Mouse (Mus musculus): ENCODE measurements at regions not wholly inside any gene's neighbourhood (a gene's known extent, or its start where the extent isn't known, plus 50 kb on each side); places are given as distances from the start of the nearest gene placed in this dataset.

DNA sequence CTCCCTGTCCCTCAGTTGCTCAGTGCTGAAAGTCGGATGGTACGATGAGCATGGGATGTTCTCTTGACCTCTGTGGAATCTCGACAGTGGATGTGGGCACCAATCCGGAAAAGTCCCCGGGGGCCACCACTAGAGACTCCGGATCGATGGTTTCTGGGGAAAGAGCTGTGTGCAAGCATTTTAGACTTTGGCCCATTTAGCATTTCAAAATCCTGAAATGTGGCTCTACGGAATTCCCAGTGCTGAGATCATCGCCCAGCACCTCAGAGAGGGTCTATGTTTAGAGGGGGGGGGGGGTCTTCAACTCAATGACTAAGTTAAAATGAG, 68.6 kb downstream of the Tomm20 start:
- WGBS = 82% methylated on average over 9 of the region's 9 CpGs

DNA sequence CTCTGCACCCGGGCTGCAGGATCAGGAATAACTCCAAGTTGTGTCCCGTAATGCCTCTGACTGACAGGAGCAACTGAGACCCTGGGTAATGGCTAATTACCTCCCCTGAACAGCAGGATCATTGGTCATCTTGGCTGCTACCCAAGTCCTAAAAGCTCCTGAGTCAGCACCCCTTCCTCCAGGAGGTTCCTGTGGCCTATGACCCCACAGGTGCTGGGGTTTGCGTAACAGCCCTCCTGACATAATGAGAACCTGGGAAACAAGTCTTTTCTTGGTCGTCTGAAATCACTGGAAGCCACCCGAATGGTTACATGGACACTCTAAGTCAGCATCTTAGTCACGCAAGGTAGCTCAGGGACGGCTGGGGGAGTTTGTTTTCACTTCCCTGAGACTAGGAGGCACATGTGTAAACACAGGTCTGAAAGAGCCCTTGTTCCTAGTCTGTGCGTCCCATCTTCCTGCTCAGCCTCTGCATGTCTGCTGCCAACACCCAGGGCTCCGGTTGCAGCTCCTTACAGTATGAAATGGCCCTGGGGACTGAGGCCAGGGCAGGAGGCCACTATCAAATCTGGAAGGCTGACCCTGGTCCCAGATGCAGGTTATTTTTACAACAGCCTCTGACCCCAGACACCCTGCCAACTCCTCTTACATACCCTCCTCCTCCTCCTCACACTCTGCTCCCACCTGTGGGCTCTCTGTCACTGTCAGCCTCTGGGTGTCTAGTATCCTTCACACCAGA, 69.2 kb downstream of the Tomm20 start:
- Histone ChIP-seq H3K9ac (ENCODE audit: low read length) (no peak overlapping the region), H3K4me3 (ENCODE audit: low read depth, low read length) (no peak overlapping the region), H3K4me2 (ENCODE audit: low read depth, severe bottlenecking) (no peak overlapping the region), H3K9me3 (ENCODE audit: control insufficient read depth, low read length) (no peaks in the 10 kb centered on the region), H3K36me3 (ENCODE audit: control insufficient read depth, insufficient read depth, low read length) (no peaks in the 10 kb centered on the region), H3K27me3 (ENCODE audit: control insufficient read depth, insufficient read depth, low read length) (no peaks in the 10 kb centered on the region), H3K4me1 (ENCODE audit: control insufficient read depth, insufficient read depth, low read length) (peaks cover 19% of the 10 kb centered on the region), H3K27ac (replicated peaks; ENCODE audit: low read depth, low read length) (no peak overlapping the region)
- WGBS = 37% methylated on average over 9 of the region's 9 CpGs
- peak; percentile 32 for DNase-seq (ENCODE audit: low spot score)
- peak; percentile 39; the same call in 1 of the 2 replicates for ATAC-seq (ENCODE audit: insufficient number of reproducible peaks, low FRiP score, low TSS enrichment, low read depth)

More for the DNA sequence above, 68.6 kb downstream of the Tomm20 start:
- Histone ChIP-seq H3K9ac (ENCODE audit: low read length) (no peak overlapping the region), H3K4me2 (ENCODE audit: low read depth, severe bottlenecking) (no peak overlapping the region), H3K27me3 (ENCODE audit: control insufficient read depth, insufficient read depth, low read length) (no peaks in the 10 kb centered on the region), H3K4me3 (ENCODE audit: low read depth, low read length) (no peak overlapping the region), H3K36me3 (ENCODE audit: control insufficient read depth, insufficient read depth, low read length) (no peaks in the 10 kb centered on the region), H3K9me3 (ENCODE audit: control insufficient read depth, low read length) (no peaks in the 10 kb centered on the region), H3K4me1 (ENCODE audit: control insufficient read depth, insufficient read depth, low read length) (peaks cover 19% of the 10 kb centered on the region), H3K27ac (replicated peaks; ENCODE audit: low read depth, low read length) (no peak overlapping the region)
- ATAC-seq (ENCODE audit: insufficient number of reproducible peaks, low FRiP score, low TSS enrichment, low read depth) = no peak
- DNase-seq (ENCODE audit: low spot score) = no peak

DNA sequence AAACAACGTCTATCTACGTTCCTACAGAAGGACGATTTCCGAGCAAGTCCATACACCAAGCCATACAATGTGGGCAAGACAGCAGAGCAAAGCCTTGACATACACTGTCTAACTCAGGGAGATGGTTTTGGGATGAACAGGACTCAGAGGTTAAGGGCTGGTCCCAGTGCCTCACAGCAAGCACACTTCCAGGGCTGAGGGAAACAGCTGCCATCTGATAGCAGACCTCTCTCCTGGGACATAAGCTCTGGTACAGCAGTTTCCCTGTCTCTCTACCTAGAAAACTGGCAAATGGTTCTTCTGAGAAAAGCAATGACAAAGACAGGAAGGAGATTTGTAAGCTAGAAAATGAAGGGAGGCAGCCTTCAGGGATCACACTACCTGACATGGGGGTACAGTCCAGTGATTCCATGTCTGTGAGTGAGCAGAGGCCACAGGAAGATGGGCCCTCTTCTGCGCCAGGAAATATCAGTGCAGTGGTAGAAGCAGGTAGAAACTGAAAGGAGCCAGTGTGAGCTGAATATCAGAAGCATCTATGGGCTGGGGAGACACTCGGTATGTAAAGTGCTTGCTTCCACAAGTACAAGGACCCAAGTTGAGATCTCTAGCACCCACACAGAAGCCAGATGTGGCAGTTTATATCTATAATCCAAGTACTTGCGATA, 70.0 kb downstream of the Tomm20 start:
- no peaks in the 10 kb centered on the region for H3K9me3 ChIP-seq (ENCODE audit: control insufficient read depth, low read length)
- H3K4me2 ChIP-seq (ENCODE audit: low read depth, severe bottlenecking) = no peak overlapping the region
- H3K36me3 ChIP-seq (ENCODE audit: control insufficient read depth, insufficient read depth, low read length) = no peaks in the 10 kb centered on the region
- DNase-seq (ENCODE audit: low spot score) (no peak), ATAC-seq (ENCODE audit: insufficient number of reproducible peaks, low FRiP score, low TSS enrichment, low read depth) (no peak)
- peaks cover 19% of the 10 kb centered on the region for H3K4me1 ChIP-seq (ENCODE audit: control insufficient read depth, insufficient read depth, low read length)
- H3K27me3 ChIP-seq (ENCODE audit: control insufficient read depth, insufficient read depth, low read length) = no peaks in the 10 kb centered on the region
- H3K27ac ChIP-seq (replicated peaks; ENCODE audit: low read depth, low read length) = no peak overlapping the region
- H3K4me3 ChIP-seq (ENCODE audit: low read depth, low read length) = no peak overlapping the region
- 89% methylated on average over 7 of the region's 7 CpGs for WGBS
- no peak overlapping the region for H3K9ac ChIP-seq (ENCODE audit: low read length)

DNA sequence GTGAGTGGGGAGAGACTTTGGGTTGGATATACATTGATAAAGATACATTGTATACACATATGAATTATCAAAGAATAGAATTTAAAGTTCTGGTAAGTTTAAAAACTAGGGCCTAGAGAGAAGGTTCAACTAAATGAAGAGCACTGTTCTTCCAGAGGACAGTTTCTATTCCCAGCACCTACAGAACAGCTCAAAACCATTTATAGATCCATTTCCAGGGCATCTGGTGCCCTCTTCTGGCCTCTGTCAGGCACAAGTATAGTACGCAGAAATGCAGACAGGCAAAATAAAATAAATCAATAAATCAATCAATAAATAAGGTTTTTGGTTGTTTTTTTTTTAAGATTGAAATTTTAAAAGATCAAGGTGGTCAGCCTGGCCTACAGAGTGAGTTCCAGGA, 70.8 kb downstream of the Tomm20 start:
- H3K36me3 ChIP-seq (ENCODE audit: control insufficient read depth, insufficient read depth, low read length) = no peaks in the 10 kb centered on the region
- no peak overlapping the region for H3K4me2 ChIP-seq (ENCODE audit: low read depth, severe bottlenecking)
- no peaks in the 10 kb centered on the region for H3K9me3 ChIP-seq (ENCODE audit: control insufficient read depth, low read length)
- no peak overlapping the region for H3K9ac ChIP-seq (ENCODE audit: low read length)
- no peak for DNase-seq (ENCODE audit: low spot score)
- H3K4me1 ChIP-seq (ENCODE audit: control insufficient read depth, insufficient read depth, low read length) = peaks cover 19% of the 10 kb centered on the region
- no peak overlapping the region for H3K27ac ChIP-seq (replicated peaks; ENCODE audit: low read depth, low read length)
- ATAC-seq (ENCODE audit: insufficient number of reproducible peaks, low FRiP score, low TSS enrichment, low read depth) = no peak
- H3K4me3 ChIP-seq (ENCODE audit: low read depth, low read length) = no peak overlapping the region
- WGBS = 87% methylated on average over 1 of the region's 1 CpGs
- H3K27me3 ChIP-seq (ENCODE audit: control insufficient read depth, insufficient read depth, low read length) = no peaks in the 10 kb centered on the region

DNA sequence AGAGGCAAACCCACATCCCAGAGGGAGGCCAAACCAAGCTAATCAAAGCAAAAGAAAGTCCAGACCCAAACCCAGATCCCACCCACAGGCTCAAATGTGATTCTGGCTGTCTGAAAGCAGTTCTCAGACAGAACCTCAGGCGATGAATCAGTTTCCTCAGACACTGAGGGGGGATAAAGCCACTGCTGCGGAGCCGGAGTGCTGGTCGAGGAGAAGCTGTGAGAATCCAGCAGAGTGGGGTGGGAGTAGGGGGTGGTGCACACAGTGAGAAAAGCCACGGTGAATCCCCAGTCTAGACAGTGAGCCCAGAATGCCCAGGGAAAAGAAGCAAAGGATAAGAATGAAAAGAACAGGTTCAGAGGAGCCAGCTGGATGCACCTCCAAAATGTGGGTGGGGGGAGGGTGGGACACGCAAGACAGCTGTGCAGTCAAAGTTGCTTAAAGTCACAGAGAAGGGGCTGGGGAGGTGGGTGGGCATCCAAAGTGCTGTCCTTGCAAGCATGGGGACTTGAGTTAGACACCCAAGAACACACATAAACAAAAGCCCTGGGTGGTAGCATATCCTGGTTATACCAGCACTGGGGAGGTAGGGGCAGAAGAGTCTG, 71.4 kb downstream of the Tomm20 start:
- 78% methylated on average over 6 of the region's 6 CpGs for WGBS
- no peak for ATAC-seq (ENCODE audit: insufficient number of reproducible peaks, low FRiP score, low TSS enrichment, low read depth)
- H3K4me2 ChIP-seq (ENCODE audit: low read depth, severe bottlenecking) = no peak overlapping the region
- no peak for DNase-seq (ENCODE audit: low spot score)
- no peak overlapping the region for H3K27ac ChIP-seq (replicated peaks; ENCODE audit: low read depth, low read length)
- H3K27me3 ChIP-seq (ENCODE audit: control insufficient read depth, insufficient read depth, low read length) = no peaks in the 10 kb centered on the region
- no peak overlapping the region for H3K9ac ChIP-seq (ENCODE audit: low read length)
- H3K4me3 ChIP-seq (ENCODE audit: low read depth, low read length) = no peak overlapping the region
- no peaks in the 10 kb centered on the region for H3K36me3 ChIP-seq (ENCODE audit: control insufficient read depth, insufficient read depth, low read length)
- H3K9me3 ChIP-seq (ENCODE audit: control insufficient read depth, low read length) = no peaks in the 10 kb centered on the region
- H3K4me1 ChIP-seq (ENCODE audit: control insufficient read depth, insufficient read depth, low read length) = peaks cover 19% of the 10 kb centered on the region

DNA sequence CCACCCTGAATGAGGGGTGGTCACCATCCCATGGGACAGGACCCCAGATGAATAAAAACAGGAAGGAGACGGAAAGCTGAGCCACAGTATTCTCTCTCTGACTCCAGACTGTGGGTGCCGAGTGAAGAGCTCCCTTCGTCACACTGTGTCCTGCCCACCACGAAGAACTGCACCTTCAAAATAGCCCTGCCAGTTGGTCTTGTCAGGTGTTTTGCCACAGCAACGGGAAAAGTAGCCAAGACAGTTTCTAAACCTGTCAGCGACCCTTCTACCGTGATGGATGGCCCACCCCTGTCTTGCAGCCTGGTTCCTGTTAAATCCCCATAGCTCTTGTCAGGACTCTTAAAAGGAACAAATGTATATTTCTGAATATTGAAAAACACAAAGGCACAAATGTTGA, 72.3 kb downstream of the Tomm20 start:
- WGBS = 45% methylated on average over 7 of the region's 7 CpGs
- DNase-seq (ENCODE audit: low spot score) (peak; percentile 37), ATAC-seq (ENCODE audit: insufficient number of reproducible peaks, low FRiP score, low TSS enrichment, low read depth) (no peak)
- no peaks in the 10 kb centered on the region for H3K27me3 ChIP-seq (ENCODE audit: control insufficient read depth, insufficient read depth, low read length)
- H3K4me1 ChIP-seq (ENCODE audit: control insufficient read depth, insufficient read depth, low read length) = peaks cover 19% of the 10 kb centered on the region
- H3K36me3 ChIP-seq (ENCODE audit: control insufficient read depth, insufficient read depth, low read length) = no peaks in the 10 kb centered on the region
- no peak overlapping the region for H3K4me3 ChIP-seq (ENCODE audit: low read depth, low read length)
- H3K9me3 ChIP-seq (ENCODE audit: control insufficient read depth, low read length) = no peaks in the 10 kb centered on the region
- H3K9ac ChIP-seq (ENCODE audit: low read length) = no peak overlapping the region
- no peak overlapping the region for H3K27ac ChIP-seq (replicated peaks; ENCODE audit: low read depth, low read length)
- no peak overlapping the region for H3K4me2 ChIP-seq (ENCODE audit: low read depth, severe bottlenecking)

DNA sequence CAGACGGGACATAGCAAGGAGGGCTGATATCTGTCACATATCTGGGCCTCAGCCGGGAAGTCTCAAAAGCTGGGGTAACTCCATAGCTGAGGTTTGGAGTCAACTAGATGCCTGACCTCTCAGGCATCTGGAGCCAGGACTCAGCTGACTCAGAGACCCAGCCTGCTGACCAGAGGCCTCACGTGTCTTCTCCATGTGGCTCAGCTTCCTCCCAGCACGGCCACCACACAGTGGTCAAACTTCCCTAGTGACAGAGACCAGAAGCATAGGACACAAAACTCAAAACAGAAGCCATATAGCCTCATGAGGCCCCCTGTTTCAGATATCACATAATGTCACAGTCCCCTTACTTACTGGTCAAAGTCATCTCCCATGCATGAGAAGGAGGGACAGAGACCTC, 73.1 kb downstream of the Tomm20 start:
- WGBS = 81% methylated on average over 4 of the region's 4 CpGs
- ATAC-seq (ENCODE audit: insufficient number of reproducible peaks, low FRiP score, low TSS enrichment, low read depth) (no peak), DNase-seq (ENCODE audit: low spot score) (no peak)
- H3K27ac ChIP-seq (replicated peaks; ENCODE audit: low read depth, low read length) = no peak overlapping the region
- no peak overlapping the region for H3K4me2 ChIP-seq (ENCODE audit: low read depth, severe bottlenecking)
- H3K27me3 ChIP-seq (ENCODE audit: control insufficient read depth, insufficient read depth, low read length) = no peaks in the 10 kb centered on the region
- H3K36me3 ChIP-seq (ENCODE audit: control insufficient read depth, insufficient read depth, low read length) = no peaks in the 10 kb centered on the region
- H3K9me3 ChIP-seq (ENCODE audit: control insufficient read depth, low read length) = no peaks in the 10 kb centered on the region
- no peak overlapping the region for H3K4me3 ChIP-seq (ENCODE audit: low read depth, low read length)
- no peak overlapping the region for H3K9ac ChIP-seq (ENCODE audit: low read length)
- H3K4me1 ChIP-seq (ENCODE audit: control insufficient read depth, insufficient read depth, low read length) = peaks cover 19% of the 10 kb centered on the region

DNA sequence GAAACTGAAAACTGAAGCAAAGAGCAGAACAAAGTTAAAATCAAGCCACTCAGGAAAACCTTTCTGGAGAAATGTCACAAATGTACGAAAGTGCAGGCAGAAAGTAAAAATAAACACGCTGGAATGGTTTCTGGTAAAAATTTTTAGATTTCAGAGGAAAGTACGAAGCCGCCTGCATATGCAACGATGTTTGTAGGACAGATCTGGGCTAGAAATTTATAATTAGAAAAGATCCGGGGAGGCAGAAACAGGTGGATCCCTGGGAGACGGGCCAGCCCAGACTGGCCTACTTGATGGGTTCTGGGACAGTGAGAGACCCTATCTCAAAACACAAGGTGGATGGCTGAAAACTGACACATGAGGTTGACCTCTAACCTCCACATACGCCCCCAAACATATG, 73.5 kb downstream of the Tomm20 start:
- H3K27me3 ChIP-seq (ENCODE audit: control insufficient read depth, insufficient read depth, low read length) = no peaks in the 10 kb centered on the region
- no peak overlapping the region for H3K4me3 ChIP-seq (ENCODE audit: low read depth, low read length)
- no peak overlapping the region for H3K9ac ChIP-seq (ENCODE audit: low read length)
- H3K36me3 ChIP-seq (ENCODE audit: control insufficient read depth, insufficient read depth, low read length) = no peaks in the 10 kb centered on the region
- H3K4me1 ChIP-seq (ENCODE audit: control insufficient read depth, insufficient read depth, low read length) = peaks cover 19% of the 10 kb centered on the region
- DNase-seq (ENCODE audit: low spot score) (no peak), ATAC-seq (ENCODE audit: insufficient number of reproducible peaks, low FRiP score, low TSS enrichment, low read depth) (no peak)
- WGBS = 92% methylated on average over 8 of the region's 8 CpGs
- H3K4me2 ChIP-seq (ENCODE audit: low read depth, severe bottlenecking) = no peak overlapping the region
- H3K27ac ChIP-seq (replicated peaks; ENCODE audit: low read depth, low read length) = no peak overlapping the region
- no peaks in the 10 kb centered on the region for H3K9me3 ChIP-seq (ENCODE audit: control insufficient read depth, low read length)
